ENCODE assay signal across 17 mouse cellular contexts in the genomic region with DNA sequence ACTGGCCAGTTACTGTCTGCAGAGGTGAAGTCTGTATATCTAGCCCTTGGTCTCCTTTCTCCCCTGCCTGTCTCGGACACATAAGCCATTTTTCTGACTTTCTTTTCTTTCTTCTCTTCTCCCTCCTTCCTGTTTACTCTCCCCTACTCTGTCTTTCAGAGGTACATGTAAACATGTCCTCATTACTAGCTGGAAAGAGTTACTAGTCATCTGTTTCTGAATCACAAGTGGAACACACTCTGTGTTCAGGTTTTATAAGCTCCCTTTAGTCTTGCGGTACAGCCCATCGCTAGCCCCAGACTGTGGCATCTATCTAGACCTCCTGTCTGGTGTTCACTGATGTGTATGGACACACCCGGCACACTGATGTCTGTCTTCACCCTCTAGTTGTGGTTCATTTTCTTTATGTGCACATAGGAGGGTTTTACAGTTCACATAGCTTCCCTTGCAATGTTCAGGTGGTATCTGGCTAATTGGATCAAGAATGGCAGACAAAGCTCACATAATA. TPM values are rescaled to one million over a fixed set of nuclear protein-coding genes. Genes with fewer than 3 reads are reported as not detected.
DNase-seq lines count a peak whose midpoint lies in the region; ATAC-seq and TF ChIP-seq lines count a peak whose summit lies in the region.
"Had no signal": no experiment of that assay in that cellular context is flagged by ENCODE, and none has a peak within 500 bp of the region (broad histone marks: within the 10 kb centered on the region; RNA-seq: fewer than 3 reads in every experiment).

No protein-coding gene starts in this region.

- WGBS in forebrain, postnatal 0 days, result 57% methylated on average over 4 of the region's 4 CpGs
- 45% methylated on average over 4 of the region's 4 CpGs for WGBS in forebrain, embryonic 15.5 days
- 56% methylated on average over 4 of the region's 4 CpGs for WGBS in liver, embryonic 13.5 days (ENCODE audit: insufficient replicate concordance)
- 82% methylated on average over 4 of the region's 4 CpGs for WGBS in heart, embryonic 12.5 days

- peak overlapping the region; percentile 3; the same call in 1 of the 2 replicates for H3K27ac ChIP-seq in forebrain, postnatal 0 days (ENCODE audit: low read depth, low read length)
- no peak overlapping the region for H3K27ac ChIP-seq in forebrain, embryonic 15.5 days (replicated peaks)
- H3K27ac ChIP-seq in liver, embryonic 13.5 days, result peak overlapping the region; percentile 56
- no peak overlapping the region for H3K27ac ChIP-seq in heart, embryonic 12.5 days (ENCODE audit: poor library complexity, severe bottlenecking)
- H3K27ac ChIP-seq: embryonic facial prominence, embryonic 15.5 days; heart, embryonic 15.5 days; hindbrain, embryonic 12.5 days; left cerebral cortex, adult 2 months; midbrain, embryonic 13.5 days had no signal

- H3K4me1 ChIP-seq in forebrain, postnatal 0 days (ENCODE audit: insufficient read depth), result no peaks in the 10 kb centered on the region; the same call in 1 of the 2 replicates
- H3K4me1 ChIP-seq in forebrain, embryonic 15.5 days, result peaks cover 13% of the 10 kb centered on the region; the same call in 1 of the 2 replicates
- H3K4me1 ChIP-seq in liver, embryonic 13.5 days (replicated peaks), result peaks cover 43% of the 10 kb centered on the region
- peaks cover 11% of the 10 kb centered on the region for H3K4me1 ChIP-seq in heart, embryonic 12.5 days (replicated peaks)

- TF ChIP-seq CTCF in forebrain, postnatal 0 days (IDR thresholded peaks at IDR 0.05; ENCODE audit: low read depth), result no peak

- no peak overlapping the region for H3K4me2 ChIP-seq in forebrain, postnatal 0 days (ENCODE audit: low read depth)
- H3K4me2 ChIP-seq in forebrain, embryonic 15.5 days (replicated peaks), result no peak overlapping the region
- peak overlapping the region; percentile 21 for H3K4me2 ChIP-seq in liver, embryonic 13.5 days
- no peak overlapping the region for H3K4me2 ChIP-seq in heart, embryonic 12.5 days
- H3K4me2 ChIP-seq: embryonic facial prominence, embryonic 15.5 days; heart, embryonic 15.5 days; hindbrain, embryonic 12.5 days; midbrain, embryonic 13.5 days had no signal

- DNase-seq in forebrain, postnatal 0 days, result no peak
- DNase-seq in CD4-positive, CD25-positive, alpha-beta regulatory T cell, adult 2 months (ENCODE audit: low read depth, low spot score), result peak; percentile 40
- DNase-seq in liver, embryonic 13.5 days, result peak; percentile 21
- DNase-seq in frontal cortex, postnatal 14 days (ENCODE audit: low spot score in 2 of 2), result no peak
- DNase-seq in urinary bladder, postnatal 4 days (ENCODE audit: low spot score in 2 of 2), result no peak
- DNase-seq: adrenal gland, postnatal 36 days; lung, adult 18-20 months; thymus, postnatal 25 days had no signal

- H3K9me3 ChIP-seq in forebrain, postnatal 0 days (ENCODE audit: low read length), result no peaks in the 10 kb centered on the region
- H3K9me3 ChIP-seq in forebrain, embryonic 15.5 days, result no peaks in the 10 kb centered on the region
- no peaks in the 10 kb centered on the region for H3K9me3 ChIP-seq in liver, embryonic 13.5 days (replicated peaks)
- H3K9me3 ChIP-seq in heart, embryonic 12.5 days (replicated peaks), result no peaks in the 10 kb centered on the region
- H3K9me3 ChIP-seq: embryonic facial prominence, embryonic 15.5 days; G1E; heart, embryonic 15.5 days; hindbrain, embryonic 12.5 days; midbrain, embryonic 13.5 days had no signal

- H3K4me3 ChIP-seq in forebrain, postnatal 0 days (ENCODE audit: low read depth, low read length), result no peak overlapping the region
- no peak overlapping the region for H3K4me3 ChIP-seq in forebrain, embryonic 15.5 days
- H3K4me3 ChIP-seq in liver, embryonic 13.5 days (replicated peaks), result no peak overlapping the region
- no peak overlapping the region for H3K4me3 ChIP-seq in heart, embryonic 12.5 days
- H3K4me3 ChIP-seq: embryonic facial prominence, embryonic 15.5 days; heart, embryonic 15.5 days; hindbrain, embryonic 12.5 days; left cerebral cortex, adult 2 months; midbrain, embryonic 13.5 days had no signal

- ATAC-seq in forebrain, postnatal 0 days, result no peak
- ATAC-seq in forebrain, embryonic 15.5 days (replicated peaks), result no peak
- peak; percentile 64; the same call in 1 of the 2 replicates for ATAC-seq in erythroid progenitor cell, adult 5-6 weeks (replicated peaks; ENCODE audit: low FRiP score, poor library complexity, severe bottlenecking)
- peak; percentile 86 for ATAC-seq in liver, embryonic 13.5 days (ENCODE audit: low read depth)
- no peak for ATAC-seq in heart, embryonic 12.5 days (ENCODE audit: insufficient number of reproducible peaks, low FRiP score)
- ATAC-seq: midbrain, embryonic 13.5 days had no signal

- H3K9ac ChIP-seq in forebrain, postnatal 0 days, result no peak overlapping the region
- no peak overlapping the region for H3K9ac ChIP-seq in forebrain, embryonic 15.5 days (replicated peaks)
- H3K9ac ChIP-seq in liver, embryonic 13.5 days, result peak overlapping the region; percentile 20; the same call in 1 of the 2 replicates
- no peak overlapping the region for H3K9ac ChIP-seq in heart, embryonic 12.5 days
- H3K9ac ChIP-seq: embryonic facial prominence, embryonic 15.5 days; heart, embryonic 15.5 days; hindbrain, embryonic 12.5 days; midbrain, embryonic 13.5 days had no signal

- H3K36me3 ChIP-seq in forebrain, postnatal 0 days (ENCODE audit: insufficient read depth), result peaks cover 3% of the 10 kb centered on the region; the same call in 1 of the 2 replicates
- no peaks in the 10 kb centered on the region for H3K36me3 ChIP-seq in forebrain, embryonic 15.5 days
- peaks cover 10% of the 10 kb centered on the region for H3K36me3 ChIP-seq in liver, embryonic 13.5 days
- peaks cover 4% of the 10 kb centered on the region for H3K36me3 ChIP-seq in heart, embryonic 12.5 days

- no peaks in the 10 kb centered on the region for H3K27me3 ChIP-seq in forebrain, postnatal 0 days (ENCODE audit: insufficient read depth, low read length)
- H3K27me3 ChIP-seq in forebrain, embryonic 15.5 days, result no peaks in the 10 kb centered on the region
- H3K27me3 ChIP-seq in liver, embryonic 13.5 days, result no peaks in the 10 kb centered on the region
- H3K27me3 ChIP-seq in heart, embryonic 12.5 days (replicated peaks), result no peaks in the 10 kb centered on the region
- H3K27me3 ChIP-seq: embryonic facial prominence, embryonic 15.5 days; heart, embryonic 15.5 days; hindbrain, embryonic 12.5 days; midbrain, embryonic 13.5 days had no signal

RNA-seq across cellular contexts. Expression of gene Wwp2, which starts 12.3 kb away (rescaled TPM):
- 29.7 and 37.0 TPM in 2 replicates for total RNA-seq in forebrain, postnatal 0 days (2014; rRNA removed)
- polyA plus RNA-seq in forebrain, postnatal 0 days (2015; fragmentation: Nextera tagmentation; extraction: Ambion mirVana), result 30.2 and 34.9 TPM in 2 replicates
- polyA plus RNA-seq in forebrain, embryonic 15.5 days (2015; fragmentation: Nextera tagmentation; extraction: Ambion mirVana), result 39.4 and 41.5 TPM in 2 replicates
- 111 and 127 TPM in 2 replicates for total RNA-seq in erythroid progenitor cell, adult 5-6 weeks (2015; ENCODE audit: low replicate concordance)
- total RNA-seq in erythroid progenitor cell, adult 5-6 weeks (2017; ENCODE audit: low replicate concordance), result 132 and 174 TPM in 2 replicates
- polyA plus RNA-seq in liver, embryonic 13.5 days (2015; fragmentation: Nextera tagmentation; extraction: Ambion mirVana), result 27.7 and 35.0 TPM in 2 replicates
- polyA plus RNA-seq in heart, embryonic 12.5 days (2016; fragmentation: Nextera tagmentation; extraction: Ambion mirVana), result 37.6 and 40.7 TPM in 2 replicates

RNA-seq across cellular contexts. Expression of gene Nob1, which starts 23.6 kb away (rescaled TPM):
- total RNA-seq in forebrain, postnatal 0 days (2014; rRNA removed), result 25.9 and 29.7 TPM in 2 replicates
- 43.6 and 56.0 TPM in 2 replicates for polyA plus RNA-seq in forebrain, postnatal 0 days (2015; fragmentation: Nextera tagmentation; extraction: Ambion mirVana)
- 79.6 and 85.8 TPM in 2 replicates for polyA plus RNA-seq in forebrain, embryonic 15.5 days (2015; fragmentation: Nextera tagmentation; extraction: Ambion mirVana)
- total RNA-seq in erythroid progenitor cell, adult 5-6 weeks (2015; ENCODE audit: low replicate concordance), result 6.5 and 10.9 TPM in 2 replicates
- total RNA-seq in erythroid progenitor cell, adult 5-6 weeks (2017; ENCODE audit: low replicate concordance), result 5.5 and 6.0 TPM in 2 replicates
- 47.8 and 52.0 TPM in 2 replicates for polyA plus RNA-seq in liver, embryonic 13.5 days (2015; fragmentation: Nextera tagmentation; extraction: Ambion mirVana)
- polyA plus RNA-seq in heart, embryonic 12.5 days (2016; fragmentation: Nextera tagmentation; extraction: Ambion mirVana), result 47.0 and 50.5 TPM in 2 replicates

RNA-seq across cellular contexts. Expression of gene Nqo1, which starts 45.4 kb away (rescaled TPM):
- total RNA-seq in forebrain, postnatal 0 days (2014; rRNA removed), result 8.7 and 10.3 TPM in 2 replicates
- polyA plus RNA-seq in forebrain, postnatal 0 days (2015; fragmentation: Nextera tagmentation; extraction: Ambion mirVana), result 13.2 and 13.6 TPM in 2 replicates
- 3.9 and 4.0 TPM in 2 replicates for polyA plus RNA-seq in forebrain, embryonic 15.5 days (2015; fragmentation: Nextera tagmentation; extraction: Ambion mirVana)
- total RNA-seq in erythroid progenitor cell, adult 5-6 weeks (2015; ENCODE audit: low replicate concordance), result 47.8 and 50.1 TPM in 2 replicates
- total RNA-seq in erythroid progenitor cell, adult 5-6 weeks (2017; ENCODE audit: low replicate concordance), result 26.4 and 44.2 TPM in 2 replicates
- polyA plus RNA-seq in liver, embryonic 13.5 days (2015; fragmentation: Nextera tagmentation; extraction: Ambion mirVana), result 17.8 and 19.7 TPM in 2 replicates
- polyA plus RNA-seq in heart, embryonic 12.5 days (2016; fragmentation: Nextera tagmentation; extraction: Ambion mirVana), result 4.8 and 5.6 TPM in 2 replicates

Comparison
In these comparisons a context has a peak if more than half of its experiments do, and no peak if none do; other contexts are left out.
1. H3K27ac ChIP-seq: peak in forebrain, postnatal 0 days (single experiment) and liver, embryonic 13.5 days (single experiment); none in forebrain, embryonic 15.5 days (single experiment) and heart, embryonic 12.5 days (single experiment).
2. ATAC-seq: peak in erythroid progenitor cell, adult 5-6 weeks (single experiment) and liver, embryonic 13.5 days (single experiment); none in forebrain, postnatal 0 days (single experiment), forebrain, embryonic 15.5 days (single experiment) and heart, embryonic 12.5 days (single experiment).
3. DNase-seq: peak in CD4-positive, CD25-positive, alpha-beta regulatory T cell, adult 2 months (single experiment) and liver, embryonic 13.5 days (single experiment); none in forebrain, postnatal 0 days (single experiment), frontal cortex, postnatal 14 days (0 of 2) and urinary bladder, postnatal 4 days (0 of 2).